In the genomic region with DNA sequence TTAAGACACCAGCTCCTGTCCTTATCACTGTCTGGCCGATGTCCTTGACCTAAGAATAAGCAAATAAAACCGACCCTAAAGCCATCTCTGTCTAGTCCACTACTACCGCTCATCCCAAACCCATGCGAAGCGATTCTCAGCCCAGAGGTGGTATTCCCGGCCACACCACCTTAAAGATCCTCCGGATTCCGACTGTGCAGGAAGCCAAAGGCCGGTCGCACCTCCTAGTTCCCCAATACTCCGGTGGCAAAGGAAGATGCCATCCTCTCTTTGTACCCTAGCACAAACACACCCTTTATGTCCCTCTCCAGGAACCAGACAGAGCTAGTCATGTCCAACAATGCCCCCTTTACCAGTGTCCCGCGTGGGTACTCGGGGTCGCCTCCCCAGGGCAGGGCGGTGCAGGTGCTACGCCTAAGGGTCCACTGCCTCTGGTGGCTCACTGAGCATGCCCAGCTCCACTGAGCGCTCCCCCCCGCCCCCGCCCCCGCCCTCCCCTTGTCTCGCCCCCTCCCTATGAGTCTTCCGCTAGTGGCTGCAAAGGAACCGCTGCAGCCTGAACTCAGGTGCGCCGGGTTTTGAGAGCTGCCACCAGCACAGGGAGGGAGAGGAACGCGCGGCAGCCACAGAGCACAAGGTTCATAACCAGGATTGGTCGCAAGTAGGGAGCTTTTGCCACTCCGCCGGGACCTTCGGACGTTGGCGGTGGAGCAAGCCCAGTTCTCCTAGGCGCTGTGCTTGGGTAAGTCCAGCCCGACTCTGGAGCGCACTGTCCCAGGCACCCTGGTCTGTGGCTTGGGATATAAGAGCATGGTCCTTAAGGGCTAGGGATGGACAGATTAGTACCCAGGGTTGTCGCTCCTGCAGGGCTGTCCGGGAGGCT, we compare ENCODE assay signal across 8 mouse cellular contexts. TPM values are rescaled to one million over a fixed set of nuclear protein-coding genes. Genes with fewer than 3 reads are reported as not detected.
DNase-seq lines count a peak whose midpoint lies in the region; ATAC-seq and TF ChIP-seq lines count a peak whose summit lies in the region.

A gene (plus strand): TSS at position 512 of the 883 bp plus-strand sequence.

- H3K9ac ChIP-seq in kidney, postnatal 0 days (ENCODE audit: low read depth, low read length): no peak within 1 kb of the TSS
- H3K9ac ChIP-seq in forebrain, embryonic 16.5 days (replicated peaks; ENCODE audit: low read depth, low read length): peak within 1 kb of the TSS; percentile 57
- H3K9ac ChIP-seq in midbrain, embryonic 16.5 days (ENCODE audit: low read depth, low read length): peak within 1 kb of the TSS; percentile 76

- peaks cover 20% of the 10 kb centered on the region; the same call in 1 of the 2 replicates for H3K27me3 ChIP-seq in kidney, postnatal 0 days (ENCODE audit: insufficient read depth, low read length)
- no peaks in the 10 kb centered on the region for H3K27me3 ChIP-seq in kidney, adult 2 months (replicated peaks; ENCODE audit: control insufficient read depth, insufficient read depth, low read length)
- no peaks in the 10 kb centered on the region for H3K27me3 ChIP-seq in cerebellum, adult 2 months (ENCODE audit: control insufficient read depth, insufficient read depth, low read length)
- peaks cover 19% of the 10 kb centered on the region for H3K27me3 ChIP-seq in forebrain, embryonic 16.5 days (replicated peaks; ENCODE audit: control insufficient read depth, insufficient read depth, low read length)
- no peaks in the 10 kb centered on the region for H3K27me3 ChIP-seq in midbrain, embryonic 16.5 days (ENCODE audit: control insufficient read depth, insufficient read depth, low read depth, low read length)

- peak within 1 kb of the TSS; percentile 24 for H3K4me3 ChIP-seq in kidney, postnatal 0 days (replicated peaks; ENCODE audit: low read depth, low read length)
- no peak within 1 kb of the TSS for H3K4me3 ChIP-seq in kidney, adult 2 months (ENCODE audit: insufficient read depth, low read depth, low read length)
- H3K4me3 ChIP-seq in cerebellum, adult 2 months (replicated peaks; ENCODE audit: insufficient read depth, low read depth, low read length): peak within 1 kb of the TSS; percentile 75
- peak within 1 kb of the TSS; percentile 54 for H3K4me3 ChIP-seq in forebrain, embryonic 16.5 days (replicated peaks; ENCODE audit: low read length)
- H3K4me3 ChIP-seq in midbrain, embryonic 16.5 days (ENCODE audit: low read depth, low read length): peak within 1 kb of the TSS; percentile 62

- no peaks in the 10 kb centered on the region for H3K9me3 ChIP-seq in kidney, postnatal 0 days (replicated peaks; ENCODE audit: low read length)
- no peaks in the 10 kb centered on the region for H3K9me3 ChIP-seq in forebrain, embryonic 16.5 days (ENCODE audit: control insufficient read depth, low read length)
- H3K9me3 ChIP-seq in midbrain, embryonic 16.5 days (replicated peaks; ENCODE audit: control insufficient read depth, low read length, poor library complexity, severe bottlenecking): no peaks in the 10 kb centered on the region

- H3K27ac ChIP-seq in kidney, postnatal 0 days: no peak within 1 kb of the TSS
- H3K27ac ChIP-seq in kidney, adult 2 months (ENCODE audit: insufficient read depth, low read depth, low read length): no peak within 1 kb of the TSS
- H3K27ac ChIP-seq in cerebellum, adult 2 months (ENCODE audit: insufficient read depth, low read length): 0 out of 2 replicates have a peak within 1 kb of the TSS, but pooled peaks have one; percentile 3
- no peak within 1 kb of the TSS for H3K27ac ChIP-seq in forebrain, embryonic 16.5 days (ENCODE audit: low read length)
- peak within 1 kb of the TSS; percentile 78 for H3K27ac ChIP-seq in midbrain, embryonic 16.5 days (ENCODE audit: low read length)

- ATAC-seq in kidney, postnatal 0 days (replicated peaks; ENCODE audit: low FRiP score, low read depth): peak; percentile 57
- ATAC-seq in forebrain, embryonic 16.5 days: peak; percentile 92
- ATAC-seq in midbrain, embryonic 16.5 days: peak; percentile 94

- no peaks in the 10 kb centered on the region for H3K36me3 ChIP-seq in kidney, postnatal 0 days (ENCODE audit: insufficient read depth, low read length)
- H3K36me3 ChIP-seq in kidney, adult 2 months (ENCODE audit: control insufficient read depth, insufficient read depth, low read length): no peaks in the 10 kb centered on the region
- no peaks in the 10 kb centered on the region for H3K36me3 ChIP-seq in forebrain, embryonic 16.5 days (ENCODE audit: control insufficient read depth, insufficient read depth)
- H3K36me3 ChIP-seq in midbrain, embryonic 16.5 days (ENCODE audit: control insufficient read depth, insufficient read depth, low read length): no peaks in the 10 kb centered on the region

- TF ChIP-seq POLR2A in kidney, adult 2 months (IDR thresholded peaks at IDR 0.05; ENCODE audit: low read depth, low read length): no peak
- 0 out of 2 replicates have a peak, but pooled peaks have one; percentile 13 for TF ChIP-seq POLR2A in cerebellum, adult 2 months (IDR thresholded peaks at IDR 0.05; ENCODE audit: borderline replicate concordance, insufficient read depth, low read length)

- DNase-seq in kidney, postnatal 0 days (ENCODE audit: low spot score): no peak
- no peak for DNase-seq in kidney, adult 2 months
- peak; percentile 84 to 88 for DNase-seq in cerebellum, adult 2 months
- peak; percentile 52 to 56 for DNase-seq in layer of hippocampus, postnatal 14 days (ENCODE audit: low spot score in 2 of 2)
- DNase-seq in gastrocnemius, postnatal 10 days: no peak
- no peak for DNase-seq in gastrocnemius, postnatal 25 days

- peak within 1 kb of the TSS; percentile 58 for H3K4me2 ChIP-seq in kidney, postnatal 0 days (ENCODE audit: low read length)
- H3K4me2 ChIP-seq in forebrain, embryonic 16.5 days (ENCODE audit: low read length): peak within 1 kb of the TSS; percentile 83
- H3K4me2 ChIP-seq in midbrain, embryonic 16.5 days (ENCODE audit: low read length): peak within 1 kb of the TSS; percentile 79

- H3K4me1 ChIP-seq in kidney, postnatal 0 days (replicated peaks; ENCODE audit: insufficient read depth, low read length): no peaks in the 10 kb centered on the region
- no peaks in the 10 kb centered on the region for H3K4me1 ChIP-seq in kidney, adult 2 months (ENCODE audit: control insufficient read depth, insufficient read depth, low read length)
- H3K4me1 ChIP-seq in cerebellum, adult 2 months (ENCODE audit: control insufficient read depth, insufficient read depth, low read length): no peaks in the 10 kb centered on the region
- peaks cover 11% of the 10 kb centered on the region for H3K4me1 ChIP-seq in forebrain, embryonic 16.5 days (replicated peaks; ENCODE audit: control insufficient read depth, insufficient read depth, low read length)
- H3K4me1 ChIP-seq in midbrain, embryonic 16.5 days (ENCODE audit: control insufficient read depth, insufficient read depth, low read length): peaks cover 5% of the 10 kb centered on the region

- whole genome bisulfite sequencing in kidney, postnatal 0 days: 1% methylated on average over 39 of the region's 40 CpGs
- WGBS in kidney, adult 2 months: 4% methylated on average over 40 of the region's 40 CpGs
- 1% methylated on average over 40 of the region's 40 CpGs for WGBS in cerebellum, adult 2 months
- 1% methylated on average over 40 of the region's 40 CpGs for WGBS in forebrain, embryonic 16.5 days
- under 1% methylated on average over 37 of the region's 40 CpGs for WGBS in midbrain, embryonic 16.5 days

- TF ChIP-seq CTCF in kidney, postnatal 0 days (IDR thresholded peaks at IDR 0.05; ENCODE audit: low read depth): no peak
- no peak for TF ChIP-seq CTCF in kidney, adult 2 months (conservative IDR thresholded peaks at IDR 0.05; ENCODE audit: insufficient read depth, insufficient read length, low read depth, low read length)
- no peak for TF ChIP-seq CTCF in cerebellum, adult 2 months (IDR thresholded peaks at IDR 0.05; ENCODE audit: borderline replicate concordance, insufficient read depth, low read depth, low read length)

RNA-seq across cellular contexts. Expression of the gene that starts here (rescaled TPM):
- polyA plus RNA-seq in kidney, postnatal 0 days (2015; fragmentation: Nextera tagmentation; extraction: Ambion mirVana): 2.9 and 3.3 TPM in 2 replicates
- polyA plus RNA-seq in kidney, adult 2 months (2012; rRNA removed): not detected in 2 replicates
- polyA plus RNA-seq in cerebellum, adult 2 months (2012; rRNA removed): 13.2 and 14.7 TPM in 2 replicates
- 4.5 and 10.3 TPM in 2 replicates for polyA plus RNA-seq in forebrain, embryonic 16.5 days (2015; fragmentation: Nextera tagmentation; extraction: Ambion mirVana)
- total RNA-seq in layer of hippocampus, postnatal 14 days (2021): 10 to 100 TPM; 17.4 to 22.5 TPM
- 31.3 and 36.7 TPM in 2 replicates for polyA plus RNA-seq in midbrain, embryonic 16.5 days (2015; fragmentation: Nextera tagmentation; extraction: Ambion mirVana)
- under 1 TPM; 0.38 to 0.50 TPM for total RNA-seq in gastrocnemius, postnatal 10 days (2021)
- total RNA-seq in gastrocnemius, postnatal 25 days (2021): not detected

Comparison
In these comparisons a context has a peak if more than half of its experiments do, and no peak if none do; other contexts are left out.
1. RNA of the gene that starts here (total RNA-seq): 17.4 to 22.5 TPM in layer of hippocampus, postnatal 14 days; 0.38 to 0.50 TPM in gastrocnemius, postnatal 10 days and not detected in gastrocnemius, postnatal 25 days; every median in the first group is over 10 times any median in the second.
2. DNase-seq: peak in cerebellum, adult 2 months (2 of 2) and layer of hippocampus, postnatal 14 days (2 of 2); none in kidney, postnatal 0 days (single experiment), kidney, adult 2 months (single experiment), gastrocnemius, postnatal 10 days (single experiment) and gastrocnemius, postnatal 25 days (single experiment).
3. H3K27ac ChIP-seq: peak in cerebellum, adult 2 months (single experiment) and midbrain, embryonic 16.5 days (single experiment); none in kidney, postnatal 0 days (single experiment), kidney, adult 2 months (single experiment) and forebrain, embryonic 16.5 days (single experiment).
4. Peak in every context shown above with its lines, with median percentiles within 50 percentile points of each other: ATAC-seq and H3K4me2 ChIP-seq.